Mouse (Mus musculus) embryonic facial prominence, embryonic 10.5 days (tissue): ENCODE results near the gene Pdgfc. TPM values are rescaled to one million over a fixed set of nuclear protein-coding genes. Genes with fewer than 3 reads are reported as not detected.
"Not testable (repeated sequence)": the region's sequence is repeated elsewhere in the genome, so short reads cannot be mapped to it uniquely, and the experiment has no call there.

Experiments
- DNase-seq: peaks from one replicate; pipeline ENCODE4 v3.0.0-alpha.2; 2017; ENCODE audit warnings: low spot score
- H3K27ac ChIP-seq: fragments of 300-500 bp; sonication (generic); replicated peaks from 2 replicates; pipeline ENCODE4 v1.5.1; 2016; ENCODE audit warnings: mild to moderate bottlenecking
- H3K27me3 ChIP-seq: fragments of 300-500 bp; sonication (generic); replicated peaks from 2 replicates; pipeline ENCODE4 v1.6.1; 2016; ENCODE audit warnings: low read depth, mild to moderate bottlenecking; ENCODE audit not compliant: poor library complexity, severe bottlenecking
- H3K36me3 ChIP-seq: fragments of 300-500 bp; sonication (generic); replicated peaks from 2 replicates; pipeline ENCODE4 v1.6.1; 2016; ENCODE audit warnings: mild to moderate bottlenecking, moderate library complexity
- H3K4me1 ChIP-seq: fragments of 300-500 bp; sonication (generic); 2 replicates; pipeline ENCODE4 v1.6.1; 2016
- H3K4me3 ChIP-seq: fragments of 300-500 bp; sonication (generic); 2 replicates; pipeline ENCODE4 v1.5.1; 2016; ENCODE audit warnings: mild to moderate bottlenecking, moderate library complexity
- H3K9me3 ChIP-seq: fragments of 300-500 bp; sonication (generic); 2 replicates; pipeline ENCODE4 v1.6.1; 2016; ENCODE audit warnings: mild to moderate bottlenecking
- WGBS: fragments of 180-500 bp; shearing (Covaris S2); methylation state at CpG from one replicate; pipeline ENCODE4 v1.1.7; 2016; 5-methylcytosine and 5-hydroxymethylcytosine counted together
- polyA plus RNA-seq: library from polyadenylated mRNA; unstranded; fragments of >200 nt; fragmentation: Nextera tagmentation; extraction: Ambion mirVana; gene quantifications from 2 replicates; pipeline ENCODE4 v1.2.1, GENCODE M21; 2016

The Pdgfc gene
- polyA plus RNA-seq, 1 experiment from 2014 or later: 43.3 TPM

DNA sequence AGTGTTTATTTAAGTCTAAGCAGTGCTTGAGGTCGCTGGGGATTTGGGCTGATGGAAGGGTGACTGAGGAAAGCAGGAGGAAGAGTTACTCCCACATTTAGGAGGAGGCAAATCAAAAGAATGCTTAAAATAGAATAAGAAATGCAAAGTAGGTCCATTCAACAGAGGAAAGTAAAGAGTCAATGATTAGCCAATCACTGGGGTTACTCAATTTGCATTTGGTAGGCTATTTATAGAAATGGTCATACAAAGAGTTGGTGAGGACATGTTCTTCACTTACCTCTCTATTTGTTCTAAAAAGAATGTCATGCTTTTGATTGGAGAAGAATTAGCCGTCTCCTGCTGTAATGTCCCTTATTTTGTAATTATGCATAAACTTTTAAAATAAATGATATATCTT is 90.8 kb downstream of the Pdgfc start:
- WGBS: 53% methylated on average over 2 of the region's 2 CpGs
- DNase-seq: no peak
- H3K4me1 ChIP-seq: no peaks in the 10 kb centered on the region
- H3K4me3 ChIP-seq: no peak overlapping the region
- H3K27ac ChIP-seq: no peak overlapping the region
- H3K36me3 ChIP-seq: no peaks in the 10 kb centered on the region
- H3K9me3 ChIP-seq: no peaks in the 10 kb centered on the region
- H3K27me3 ChIP-seq: no peaks in the 10 kb centered on the region

DNA sequence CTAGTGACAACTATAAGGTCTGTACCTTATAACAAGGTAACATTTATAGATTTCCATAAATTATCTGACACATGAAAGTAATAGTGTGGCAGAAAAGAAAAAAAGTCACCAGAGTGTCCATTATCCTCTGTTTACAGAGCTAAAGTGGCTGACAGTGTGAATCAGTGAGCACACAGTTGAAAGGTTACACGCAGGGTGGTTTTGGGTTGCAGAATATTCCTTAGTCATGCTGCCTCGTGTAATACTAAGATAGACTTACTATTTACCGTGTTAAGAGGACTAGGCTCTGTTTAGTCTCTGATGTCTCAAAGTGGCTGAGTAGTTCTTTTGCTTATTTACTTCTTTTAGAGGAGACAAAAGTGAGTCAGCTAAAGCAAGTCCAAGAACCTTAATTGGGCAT is 100.8 kb downstream of the Pdgfc start:
- Histone ChIP-seq H3K9me3 (no peaks in the 10 kb centered on the region), H3K4me1 (no peaks in the 10 kb centered on the region), H3K36me3 (no peaks in the 10 kb centered on the region), H3K27ac (no peak overlapping the region), H3K27me3 (no peaks in the 10 kb centered on the region), H3K4me3 (no peak overlapping the region)
- 82% methylated on average over 3 of the region's 3 CpGs for WGBS
- DNase-seq: no peak

- not testable (repeated sequence) for H3K4me1 ChIP-seq, DNase-seq, H3K4me3 ChIP-seq, H3K27me3 ChIP-seq, H3K36me3 ChIP-seq, H3K27ac ChIP-seq, H3K9me3 ChIP-seq
- WGBS: 87% methylated on average over 1 of the region's 1 CpGs
These were observed 101.8 kb downstream of the Pdgfc start for GRCm38 (mm10) chr3:81138030-81138429.

GRCm38 (mm10) chr3:81143730-81144129 is 107.5 kb downstream of the Pdgfc start:
- Histone ChIP-seq H3K9me3 (no peaks in the 10 kb centered on the region), H3K27me3 (no peaks in the 10 kb centered on the region), H3K36me3 (0 out of 2 replicates have a peak, but pooled peaks cover 3% of the 10 kb centered on the region), H3K4me3 (no peak overlapping the region), H3K4me1 (peaks cover 2% of the 10 kb centered on the region), H3K27ac (no peak overlapping the region)
- DNase-seq: no peak

GRCm38 (mm10) chr3:81149109-81149521 is 112.9 kb downstream of the Pdgfc start:
- H3K9me3 ChIP-seq: no peaks in the 10 kb centered on the region
- no peaks in the 10 kb centered on the region for H3K27me3 ChIP-seq
- no peak overlapping the region for H3K4me3 ChIP-seq
- H3K36me3 ChIP-seq: no peaks in the 10 kb centered on the region
- no peak overlapping the region for H3K27ac ChIP-seq
- peaks cover 20% of the 10 kb centered on the region for H3K4me1 ChIP-seq
- no peak for DNase-seq
- WGBS: 69% methylated on average over 3 of the region's 3 CpGs

DNA sequence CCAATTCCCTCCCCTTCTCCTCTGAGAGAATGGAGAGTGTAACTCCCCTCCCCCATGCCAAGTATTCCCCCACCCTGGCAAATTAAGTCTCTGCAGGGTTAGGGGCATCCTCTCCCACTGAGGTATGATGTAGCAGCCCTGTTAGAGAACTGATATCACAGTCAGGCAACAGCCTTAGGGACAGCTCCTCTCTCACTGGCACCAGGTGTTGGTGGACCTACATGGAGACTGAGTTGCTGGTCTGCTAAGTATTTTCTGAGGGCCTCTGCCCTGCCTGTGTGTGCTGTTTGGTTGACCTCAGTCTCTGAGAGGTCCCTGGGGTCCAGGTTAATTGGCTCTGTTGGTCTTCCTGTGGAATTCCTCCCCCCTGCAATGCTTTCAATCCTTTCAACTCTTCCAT is 114.0 kb downstream of the Pdgfc start:
- DNase-seq: no peak
- H3K36me3 ChIP-seq: no peaks in the 10 kb centered on the region
- no peak overlapping the region for H3K4me3 ChIP-seq
- H3K9me3 ChIP-seq: no peaks in the 10 kb centered on the region
- no peak overlapping the region for H3K27ac ChIP-seq
- H3K27me3 ChIP-seq: no peaks in the 10 kb centered on the region
- peaks cover 20% of the 10 kb centered on the region for H3K4me1 ChIP-seq

GRCm38 (mm10) chr3:81154420-81154819 is 118.2 kb downstream of the Pdgfc start:
- no peaks in the 10 kb centered on the region for H3K9me3 ChIP-seq
- peaks cover 11% of the 10 kb centered on the region for H3K4me1 ChIP-seq
- no peaks in the 10 kb centered on the region for H3K27me3 ChIP-seq
- no peak for DNase-seq
- no peak overlapping the region for H3K27ac ChIP-seq
- 82% methylated on average over 1 of the region's 1 CpGs for WGBS
- H3K36me3 ChIP-seq: no peaks in the 10 kb centered on the region
- H3K4me3 ChIP-seq: no peak overlapping the region

GRCm38 (mm10) chr3:81160457-81161165 is 124.4 kb downstream of the Pdgfc start:
- no peak for DNase-seq
- Histone ChIP-seq H3K4me3 (no peak overlapping the region), H3K27me3 (no peaks in the 10 kb centered on the region), H3K9me3 (no peaks in the 10 kb centered on the region), H3K27ac (no peak overlapping the region), H3K4me1 (no peaks in the 10 kb centered on the region), H3K36me3 (no peaks in the 10 kb centered on the region)

DNA sequence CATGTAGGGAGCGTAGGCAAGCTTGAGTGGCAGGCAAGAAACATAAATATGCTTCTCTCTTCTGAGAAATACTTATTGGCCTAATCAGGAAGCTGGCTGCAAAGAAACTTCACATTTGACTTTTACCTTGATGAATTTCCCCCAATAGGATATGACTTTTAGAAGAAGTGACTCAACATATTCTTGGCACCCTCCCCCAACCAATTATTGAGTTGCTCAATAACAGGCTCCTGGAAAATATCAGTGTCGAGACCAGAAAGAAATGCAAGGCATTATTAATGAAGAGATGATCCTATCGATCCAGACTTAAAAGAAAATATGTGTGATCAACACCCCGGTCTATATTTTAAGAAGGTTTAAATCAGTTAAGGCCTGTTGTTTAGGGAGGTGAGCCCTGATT is 125.9 kb downstream of the Pdgfc start:
- no peak for DNase-seq
- WGBS: 93% methylated on average over 4 of the region's 4 CpGs
- H3K36me3 ChIP-seq: no peaks in the 10 kb centered on the region
- H3K4me1 ChIP-seq: no peaks in the 10 kb centered on the region
- H3K27ac ChIP-seq: no peak overlapping the region
- H3K9me3 ChIP-seq: no peaks in the 10 kb centered on the region
- no peaks in the 10 kb centered on the region for H3K27me3 ChIP-seq
- H3K4me3 ChIP-seq: no peak overlapping the region

- no peak overlapping the region for H3K4me3 ChIP-seq
- no peaks in the 10 kb centered on the region for H3K9me3 ChIP-seq
- H3K36me3 ChIP-seq: no peaks in the 10 kb centered on the region
- no peak overlapping the region for H3K27ac ChIP-seq
- WGBS: 91% methylated on average over 5 of the region's 5 CpGs
- H3K27me3 ChIP-seq: no peaks in the 10 kb centered on the region
- H3K4me1 ChIP-seq: no peaks in the 10 kb centered on the region
- no peak for DNase-seq
These were observed 127.9 kb downstream of the Pdgfc start for GRCm38 (mm10) chr3:81164091-81164490.

DNA sequence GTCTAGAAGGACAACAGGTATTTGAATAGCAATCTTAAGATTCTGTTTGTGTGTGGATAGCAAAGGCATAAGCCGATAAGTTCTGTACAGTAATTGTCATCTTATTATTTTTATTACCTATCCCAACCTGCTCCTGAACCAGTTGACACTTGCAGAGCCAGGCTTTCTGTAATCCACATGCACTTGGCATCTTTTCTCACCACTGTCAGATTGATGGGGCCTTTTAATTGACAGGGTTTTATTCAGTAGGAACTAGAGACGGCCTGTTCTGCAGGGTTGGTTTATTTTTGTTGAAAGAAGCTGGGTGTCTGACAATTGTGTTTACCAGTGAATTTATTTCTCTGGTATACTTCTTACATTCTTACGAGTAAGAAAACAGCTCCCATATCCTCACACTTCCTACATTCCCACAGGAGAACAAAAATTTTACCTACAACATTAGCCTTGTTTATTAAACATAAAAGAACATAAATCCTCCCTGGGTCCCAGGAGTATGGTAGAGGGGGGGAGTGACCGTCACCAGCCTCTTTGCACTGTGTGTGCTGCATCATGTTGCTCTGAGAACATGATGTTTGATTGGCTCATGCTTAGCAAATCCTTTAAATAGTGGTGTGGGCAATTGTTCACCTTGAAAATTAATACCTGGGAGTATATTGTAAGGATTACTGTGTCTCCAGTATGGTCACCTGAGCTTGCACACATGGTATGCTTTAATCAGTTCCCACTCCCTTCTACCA is 134.0 kb downstream of the Pdgfc start:
- WGBS: 72% methylated on average over 4 of the region's 4 CpGs

DNA sequence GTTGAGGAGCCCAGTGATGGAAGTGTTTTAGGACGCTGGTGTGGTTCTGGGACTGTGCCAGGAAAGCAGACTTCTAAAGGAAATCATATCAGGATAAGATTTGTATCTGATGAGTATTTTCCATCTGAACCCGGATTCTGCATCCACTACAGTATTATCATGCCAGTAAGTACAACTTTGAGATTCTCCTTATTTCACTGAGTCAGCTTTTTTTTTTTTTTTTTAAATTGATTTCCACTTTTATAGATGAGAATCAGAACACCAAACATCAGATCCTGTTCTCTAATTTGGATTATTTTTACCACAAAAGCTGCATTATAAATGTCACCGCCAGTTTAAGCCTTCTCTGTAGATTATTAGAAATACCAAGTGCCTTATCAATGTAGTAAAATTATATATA is 138.6 kb downstream of the Pdgfc start:
- no peak overlapping the region for H3K4me3 ChIP-seq
- 90% methylated on average over 3 of the region's 3 CpGs for WGBS
- no peak for DNase-seq
- H3K9me3 ChIP-seq: no peaks in the 10 kb centered on the region
- no peaks in the 10 kb centered on the region for H3K27me3 ChIP-seq
- 0 out of 2 replicates have a peak, but pooled peaks cover 3% of the 10 kb centered on the region for H3K36me3 ChIP-seq
- H3K27ac ChIP-seq: no peak overlapping the region
- no peaks in the 10 kb centered on the region for H3K4me1 ChIP-seq

More for the DNA sequence above, 134.0 kb downstream of the Pdgfc start:
- no peak for DNase-seq
- Histone ChIP-seq H3K9me3 (no peaks in the 10 kb centered on the region), H3K36me3 (no peaks in the 10 kb centered on the region), H3K4me1 (no peaks in the 10 kb centered on the region), H3K27ac (no peak overlapping the region), H3K27me3 (no peaks in the 10 kb centered on the region), H3K4me3 (no peak overlapping the region)

- no peak for DNase-seq
These were observed 145.2 kb downstream of the Pdgfc start for GRCm38 (mm10) chr3:81181319-81182013.

More at GRCm38 (mm10) chr3:81181319-81182013, 145.2 kb downstream of the Pdgfc start:
- WGBS: 88% methylated on average over 1 of the region's 1 CpGs
- Histone ChIP-seq H3K4me1 (no peaks in the 10 kb centered on the region), H3K36me3 (no peaks in the 10 kb centered on the region), H3K9me3 (no peaks in the 10 kb centered on the region), H3K27me3 (no peaks in the 10 kb centered on the region), H3K27ac (no peak overlapping the region), H3K4me3 (no peak overlapping the region)
